Mouse (Mus musculus) urinary bladder, postnatal 10 days (tissue): ENCODE measurements around the gene Bub1b.
A peak's percentile ranks its signal among the peaks of the same experiment; 100 is the strongest.
"Not testable (repeated sequence)": the region's sequence is repeated elsewhere in the genome, so short reads cannot be mapped to it uniquely, and the experiment has no call there.

ENCODE experiments used
- DNase-seq: peaks from one replicate; pipeline ENCODE4 v3.0.0; 2022; ENCODE audit warnings: low spot score

Gene Bub1b

GRCm38 (mm10) chr2:118597673-118598568 lies at the start of gene Bub1b:
Gene Bub1b (plus strand): TSS chr2:118598211.
- DNase-seq: peak; percentile 49

GRCm38 (mm10) chr2:118548421-118549221 lies 49.4 kb upstream of the Bub1b start:
- DNase-seq: no peak

GRCm38 (mm10) chr2:118549507-118550473 lies 48.2 kb upstream of the Bub1b start, which contains the start of gene Bmf:
Gene Bmf (minus strand): TSS chr2:118549687.
- peak; percentile 97 for DNase-seq

- DNase-seq: no peak
Observed at GRCm38 (mm10) chr2:118551606-118552005, 46.4 kb upstream of the Bub1b start.

- not testable (repeated sequence) for DNase-seq
Observed at GRCm38 (mm10) chr2:118554356-118554990, 43.5 kb upstream of the Bub1b start.

DNA sequence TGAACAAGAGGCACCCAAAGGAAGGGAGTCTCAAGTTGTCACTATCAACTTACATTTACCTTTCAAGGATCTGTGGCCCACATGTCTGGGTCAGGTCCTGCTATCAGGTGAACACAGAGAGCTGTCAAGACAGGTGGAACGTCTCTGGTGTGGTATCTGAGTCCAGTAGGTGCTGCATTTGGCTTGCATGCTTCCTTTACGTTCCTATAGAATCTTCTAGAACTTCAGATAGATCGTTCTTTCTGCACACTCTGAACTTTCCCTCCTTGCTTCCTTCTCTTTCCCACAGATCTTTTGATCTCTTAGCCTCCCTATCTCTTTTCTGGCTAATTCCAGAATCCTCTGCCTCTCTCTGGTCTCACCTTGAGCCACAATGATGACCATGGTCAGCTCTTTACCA lies 39.6 kb upstream of the Bub1b start:
- DNase-seq: no peak

- no peak for DNase-seq
Observed at GRCm38 (mm10) chr2:118562015-118562414, 36.0 kb upstream of the Bub1b start.

DNA sequence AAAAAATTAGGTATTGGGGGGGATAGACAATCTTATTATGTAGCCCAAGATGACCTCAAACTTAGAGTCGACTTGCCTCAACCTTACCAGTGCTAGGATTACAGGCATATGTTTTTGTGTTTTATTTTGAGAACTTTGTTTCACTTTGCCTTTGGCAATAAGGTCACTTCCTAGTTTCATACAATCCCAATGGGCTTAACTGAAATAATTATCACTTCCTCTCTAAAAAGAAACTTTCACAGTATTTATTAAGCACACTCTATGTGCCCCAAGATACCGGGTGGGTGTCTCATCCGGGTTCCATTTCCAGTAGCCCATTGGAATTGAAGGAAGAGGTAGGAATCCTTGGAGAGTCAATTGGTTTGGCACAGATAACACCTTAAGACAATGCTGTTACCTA lies 35.6 kb upstream of the Bub1b start:
- DNase-seq: no peak

- no peak for DNase-seq
Observed at GRCm38 (mm10) chr2:118567179-118567578, 30.8 kb upstream of the Bub1b start.

DNA sequence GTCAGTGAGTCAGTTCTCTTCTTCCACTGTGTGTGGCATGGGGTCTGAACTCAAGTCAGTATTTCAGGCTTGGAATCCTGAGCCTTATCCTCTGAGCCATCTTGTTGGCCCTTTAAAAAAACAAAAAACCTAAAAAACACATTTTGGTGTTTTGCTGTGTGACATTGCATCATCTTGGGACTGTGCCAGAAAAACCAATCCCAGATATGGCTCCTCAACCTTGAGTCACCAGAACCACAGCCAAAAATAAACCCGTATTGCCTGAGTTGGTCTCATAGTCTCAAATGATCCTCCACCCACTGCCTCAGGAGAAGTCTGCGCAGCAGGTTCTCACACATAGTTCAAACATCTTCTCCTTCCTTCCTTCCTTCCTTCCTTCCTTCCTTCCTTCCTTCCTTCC lies 27.1 kb upstream of the Bub1b start:
- no peak for DNase-seq

DNA sequence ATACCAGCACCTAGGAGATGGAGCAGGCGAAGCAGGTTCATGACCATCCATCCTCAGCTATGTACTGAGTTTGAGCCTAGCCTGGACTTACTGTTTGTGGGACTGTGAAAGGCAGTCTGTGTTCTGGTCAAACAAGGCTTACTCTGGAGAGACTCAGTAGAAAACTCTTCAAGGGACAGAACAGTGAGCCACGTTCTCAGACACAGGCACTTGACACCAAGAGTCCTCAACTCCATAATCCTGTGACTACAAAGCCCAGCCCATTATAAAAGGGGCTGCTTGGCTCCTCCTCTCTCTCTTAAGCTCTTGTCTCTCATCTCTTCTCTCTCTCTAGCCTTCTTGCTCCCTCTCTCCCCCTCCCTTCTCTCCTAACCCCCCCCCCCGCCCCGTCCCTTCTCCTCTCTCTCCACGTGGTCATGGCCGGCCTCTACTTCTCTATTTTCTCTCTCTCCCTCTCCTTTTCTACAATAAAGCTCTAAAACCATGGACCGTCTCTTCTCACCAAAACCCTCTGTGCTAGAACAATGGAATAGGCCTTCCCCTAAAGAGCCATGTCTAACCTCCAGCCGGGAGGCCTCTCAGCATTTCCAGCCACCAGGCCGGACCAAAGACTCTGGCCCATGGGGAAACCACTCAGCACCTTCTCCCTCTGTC lies 25.7 kb upstream of the Bub1b start:
- DNase-seq: no peak

DNA sequence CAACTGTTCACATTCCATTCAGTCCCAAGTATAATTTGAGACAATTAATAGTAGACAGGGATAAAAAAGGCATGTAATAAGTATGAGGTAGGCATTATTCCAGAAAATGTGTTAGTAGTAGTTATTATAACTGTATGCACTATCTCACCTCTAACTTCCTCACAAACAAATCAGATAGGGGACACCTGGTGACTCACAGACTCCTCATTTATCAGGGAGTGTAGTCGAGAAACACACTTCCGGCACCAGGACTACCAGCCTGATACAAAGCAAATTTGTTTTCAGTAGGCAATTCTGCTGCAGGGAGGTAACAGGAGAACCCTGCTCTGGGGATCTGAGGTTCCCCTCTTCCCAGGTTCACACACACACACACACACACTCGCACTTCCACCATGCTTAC lies 24.9 kb upstream of the Bub1b start:
- DNase-seq: no peak

GRCm38 (mm10) chr2:118586013-118586412 lies 12.0 kb upstream of the Bub1b start:
- no peak for DNase-seq

GRCm38 (mm10) chr2:118587686-118588085 lies 10.3 kb upstream of the Bub1b start:
- no peak for DNase-seq

- DNase-seq: no peak
Observed at GRCm38 (mm10) chr2:118591083-118591482, 6.9 kb upstream of the Bub1b start.

DNA sequence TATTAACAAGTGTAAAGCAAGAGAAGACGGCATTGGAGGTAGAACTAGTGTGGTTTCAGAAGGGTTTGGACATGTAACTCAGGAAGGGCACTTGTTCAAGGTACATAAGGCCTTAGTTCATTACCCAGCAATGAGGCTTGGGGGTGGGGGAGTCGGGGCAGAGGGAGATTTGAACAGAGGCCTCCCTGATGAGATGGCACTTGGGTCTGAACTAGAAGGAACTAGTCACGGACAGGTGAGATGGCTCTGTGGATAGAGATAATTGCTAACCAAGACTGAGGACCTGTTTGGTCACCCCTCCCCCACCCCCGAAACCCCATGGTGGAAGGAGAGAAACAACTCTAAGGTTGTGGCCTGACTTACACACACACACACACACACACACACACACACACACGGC lies 1.1 kb downstream of the Bub1b start:
- no peak for DNase-seq

DNA sequence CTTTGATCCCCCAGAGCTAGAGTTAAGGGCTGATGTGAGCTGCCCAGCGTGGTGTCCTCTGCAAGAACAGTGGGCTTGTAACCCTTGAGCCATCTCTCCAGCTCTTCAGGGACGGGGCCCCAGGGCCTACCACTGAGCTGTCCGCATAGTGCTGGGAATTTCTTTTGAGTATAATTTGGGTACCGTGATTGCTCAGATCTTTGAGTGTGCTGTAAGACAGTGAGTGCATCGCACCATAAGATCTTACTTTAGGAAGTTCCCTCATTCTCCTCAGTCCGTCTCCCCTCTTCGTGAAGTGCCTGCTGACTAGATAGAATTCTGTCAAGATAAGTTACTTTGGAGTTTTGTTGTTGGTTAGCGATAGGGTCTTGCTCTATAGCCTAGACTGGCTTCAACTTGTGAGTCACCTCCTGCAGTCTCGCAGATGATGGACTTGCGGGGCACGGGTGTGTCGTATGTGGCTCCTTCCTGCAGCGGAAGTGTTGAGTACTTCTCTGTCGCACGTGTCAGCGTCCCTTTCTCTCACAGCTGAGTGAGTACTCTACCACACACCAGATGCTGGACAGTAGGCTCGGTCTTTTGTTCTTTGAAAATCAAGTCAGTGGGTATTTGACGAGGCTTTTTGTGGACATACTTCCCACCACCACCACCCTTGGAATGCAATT lies 3.7 kb downstream of the Bub1b start:
- DNase-seq: no peak

DNA sequence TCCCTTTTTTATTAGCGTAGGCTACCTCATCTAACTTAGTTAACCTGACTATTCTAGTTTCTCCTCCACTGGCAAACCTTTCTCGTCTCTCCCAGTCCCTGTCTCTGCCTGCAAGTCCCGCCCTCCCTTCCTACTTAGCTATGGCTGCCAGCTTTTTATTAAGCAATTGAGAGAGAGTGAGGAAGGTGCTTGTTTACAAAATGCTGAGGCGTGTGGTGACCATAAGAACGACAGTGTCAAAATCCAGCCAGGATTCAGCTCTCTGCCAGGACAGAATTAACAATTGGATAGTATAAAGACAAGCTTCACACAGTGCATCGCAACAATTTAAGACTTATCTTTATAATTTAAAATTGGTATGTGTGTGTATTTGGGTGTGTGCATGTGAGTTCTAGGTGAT lies 6.1 kb downstream of the Bub1b start:
- no peak for DNase-seq

- no peak for DNase-seq
Observed at GRCm38 (mm10) chr2:118606032-118606431, 8.0 kb downstream of the Bub1b start.

GRCm38 (mm10) chr2:118606976-118607375 lies 9.0 kb downstream of the Bub1b start:
- DNase-seq: no peak
